Mouse (Mus musculus) liver, embryonic 14.5 days (tissue): ENCODE data around the gene Tmem233.

ENCODE experiments used
- CTCF ChIP-seq: IDR thresholded peaks from 2 replicates; pipeline ENCODE4 v1.5.1; 2016; ENCODE audit warnings: antibody characterized with exemption, low read depth, control low read depth
- EP300 ChIP-seq: IDR thresholded peaks from 2 replicates; pipeline ENCODE4 v1.6.1; 2016; ENCODE audit warnings: antibody characterized with exemption, low read depth

DNA sequence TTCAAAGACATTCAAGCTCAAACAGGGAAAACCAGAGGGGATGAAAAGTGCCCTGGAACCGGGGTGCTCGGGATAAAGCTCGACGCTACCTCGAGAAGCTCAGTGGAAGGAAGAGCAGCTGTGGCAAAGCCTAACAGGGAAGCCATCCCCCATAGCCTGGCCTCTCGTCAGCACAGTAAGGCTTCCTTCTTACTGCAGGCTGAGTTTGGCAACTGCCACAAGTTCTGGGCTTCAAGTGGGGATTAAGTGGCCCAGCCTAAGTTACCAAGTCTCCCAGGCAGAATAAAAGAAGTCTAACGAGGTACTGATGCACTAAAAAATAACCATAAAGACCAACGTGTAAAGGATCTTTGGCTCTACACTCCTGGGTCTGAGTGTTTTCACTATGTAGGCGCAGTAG lies 64.8 kb downstream of the Tmem233 start:
- TF ChIP-seq CTCF, result no peak
- no peak for TF ChIP-seq EP300
